Mouse (Mus musculus): ENCODE measurements at regions not wholly inside any gene's neighbourhood (a gene's known extent, or its start where the extent isn't known, plus 50 kb on each side); places are given as distances from the start of the nearest gene placed in this dataset.

DNA sequence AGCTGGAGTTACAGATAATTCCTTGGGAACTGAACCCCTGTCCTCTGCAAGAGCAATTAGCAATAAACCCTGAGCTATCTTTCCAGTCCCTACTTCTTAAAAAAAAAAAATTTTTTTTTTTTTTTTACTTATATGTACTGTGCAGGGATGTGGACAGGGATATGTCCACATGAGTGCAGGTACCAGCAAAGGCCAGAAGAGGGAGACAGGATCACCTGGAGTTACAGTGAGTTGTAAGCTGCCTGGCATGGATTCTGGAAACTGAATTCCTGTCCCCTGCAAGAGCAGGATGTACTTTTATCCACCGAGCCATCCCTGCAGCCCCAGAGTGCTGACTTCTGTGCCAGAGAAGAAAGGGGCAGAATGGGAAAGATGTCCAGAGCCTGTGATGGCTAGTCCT lies 58.4 kb upstream of the Ttc34 start:
- H3K27ac ChIP-seq (ENCODE audit: insufficient read depth, low read depth, low read length): no peak overlapping the region
- H3K4me3 ChIP-seq (ENCODE audit: insufficient read depth, low read length): no peak overlapping the region
- no peaks in the 10 kb centered on the region for H3K4me1 ChIP-seq (ENCODE audit: control insufficient read depth, insufficient read depth, low read length)
- TF ChIP-seq CTCF (IDR thresholded peaks at IDR 0.05; ENCODE audit: low read depth, low read length) (no peak), POLR2A (IDR thresholded peaks at IDR 0.05; ENCODE audit: borderline replicate concordance, low read depth, low read length) (no peak)

DNA sequence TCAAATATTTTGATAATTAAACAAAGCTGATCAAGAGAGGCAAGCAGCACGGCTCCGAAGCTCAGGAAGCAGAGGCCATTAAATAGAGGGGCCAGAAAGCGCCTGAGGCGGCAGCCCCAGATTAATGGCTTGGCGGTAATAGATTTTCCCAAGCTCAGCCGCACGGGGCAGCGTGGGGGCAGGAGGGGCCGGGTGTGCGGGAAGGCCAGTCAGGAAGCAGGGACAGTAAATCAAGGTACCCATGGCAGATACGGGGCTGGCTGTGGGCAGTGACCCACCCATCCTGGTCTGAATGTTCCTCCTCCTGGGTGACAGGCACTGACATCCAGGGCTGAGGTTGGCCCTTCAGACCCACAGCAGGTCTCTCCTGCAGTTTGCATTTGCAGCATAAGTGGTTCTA lies 55.9 kb upstream of the Ttc34 start:
- no peak overlapping the region for H3K27ac ChIP-seq (ENCODE audit: insufficient read depth, low read depth, low read length)
- no peaks in the 10 kb centered on the region for H3K4me1 ChIP-seq (ENCODE audit: control insufficient read depth, insufficient read depth, low read length)

GRCm38 (mm10) chr4:154782291-154782690 lies 55.0 kb upstream of the Ttc34 start:
- TF ChIP-seq POLR2A (IDR thresholded peaks at IDR 0.05; ENCODE audit: borderline replicate concordance, low read depth, low read length): no peak
- TF ChIP-seq CTCF (IDR thresholded peaks at IDR 0.05; ENCODE audit: low read depth, low read length): no peak
- H3K4me1 ChIP-seq (ENCODE audit: control insufficient read depth, insufficient read depth, low read length): no peaks in the 10 kb centered on the region
- H3K27ac ChIP-seq (ENCODE audit: insufficient read depth, low read depth, low read length): no peak overlapping the region

More for the DNA sequence above, 55.9 kb upstream of the Ttc34 start:
- TF ChIP-seq POLR2A (IDR thresholded peaks at IDR 0.05; ENCODE audit: borderline replicate concordance, low read depth, low read length) (no peak), CTCF (IDR thresholded peaks at IDR 0.05; ENCODE audit: low read depth, low read length) (no peak)
- no peak overlapping the region for H3K4me3 ChIP-seq (ENCODE audit: insufficient read depth, low read length)

GRCm38 (mm10) chr4:154785282-154785987 lies 51.8 kb upstream of the Ttc34 start:
- H3K4me1 ChIP-seq (ENCODE audit: control insufficient read depth, insufficient read depth, low read length): no peaks in the 10 kb centered on the region
- TF ChIP-seq CTCF (IDR thresholded peaks at IDR 0.05; ENCODE audit: low read depth, low read length) (no peak), POLR2A (IDR thresholded peaks at IDR 0.05; ENCODE audit: borderline replicate concordance, low read depth, low read length) (no peak)
- H3K27ac ChIP-seq (ENCODE audit: insufficient read depth, low read depth, low read length): no peak overlapping the region
- H3K4me3 ChIP-seq (ENCODE audit: insufficient read depth, low read length): no peak overlapping the region

More at GRCm38 (mm10) chr4:154782291-154782690, 55.0 kb upstream of the Ttc34 start:
- H3K4me3 ChIP-seq (ENCODE audit: insufficient read depth, low read length): no peak overlapping the region

DNA sequence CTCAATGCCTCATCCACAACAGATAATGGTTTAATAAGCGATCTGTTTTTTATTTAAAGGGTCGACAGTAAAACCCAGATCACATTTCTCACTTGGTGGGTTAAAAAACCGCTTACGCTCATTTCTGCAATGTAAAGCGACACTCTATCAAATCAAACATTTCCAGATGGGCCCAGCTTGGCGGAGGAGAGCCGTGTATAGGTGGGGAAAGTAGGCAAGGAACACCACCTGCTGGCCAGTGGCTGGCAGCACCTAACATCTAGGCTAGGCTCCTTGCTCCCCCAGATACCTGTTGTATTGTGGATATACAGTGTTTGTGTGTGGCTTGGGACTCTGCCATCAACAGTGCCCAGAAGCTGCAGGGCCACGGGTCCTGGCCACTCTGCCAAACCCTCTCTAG lies 50.1 kb upstream of the Ttc34 start:
- no peak overlapping the region for H3K4me3 ChIP-seq (ENCODE audit: insufficient read depth, low read length)
- TF ChIP-seq CTCF (IDR thresholded peaks at IDR 0.05; ENCODE audit: low read depth, low read length) (no peak), POLR2A (IDR thresholded peaks at IDR 0.05; ENCODE audit: borderline replicate concordance, low read depth, low read length) (no peak)

More for the DNA sequence above, 50.1 kb upstream of the Ttc34 start:
- H3K4me1 ChIP-seq (ENCODE audit: control insufficient read depth, insufficient read depth, low read length): no peaks in the 10 kb centered on the region
- H3K27ac ChIP-seq (ENCODE audit: insufficient read depth, low read depth, low read length): no peak overlapping the region

Data from bone marrow macrophage, adult 2 months (primary cell).